Mouse (Mus musculus): ENCODE results near the gene Zfp319. TPM values are rescaled to one million over a fixed set of nuclear protein-coding genes. Genes with fewer than 3 reads are reported as not detected.

The Zfp319 gene
- polyA plus RNA-seq, 2 experiments: 8.4 to 13.8 TPM

- 94% methylated on average over 1 of the region's 1 CpGs for WGBS
- Histone ChIP-seq H3K27me3 (ENCODE audit: control insufficient read depth, insufficient read depth, low read length) (no peaks in the 10 kb centered on the region), H3K4me2 (replicated peaks; ENCODE audit: low read depth, low read length, severe bottlenecking) (no peak overlapping the region), H3K27ac (replicated peaks; ENCODE audit: low read depth, low read length) (no peak overlapping the region), H3K4me3 (replicated peaks; ENCODE audit: low read length) (no peak overlapping the region), H3K36me3 (ENCODE audit: control insufficient read depth, insufficient read depth, low read length) (no peaks in the 10 kb centered on the region), H3K9ac (ENCODE audit: low read depth, low read length, severe bottlenecking) (no peak overlapping the region), H3K9me3 (ENCODE audit: control insufficient read depth, low read length) (no peaks in the 10 kb centered on the region), H3K4me1 (ENCODE audit: control insufficient read depth, insufficient read depth, low read length) (no peaks in the 10 kb centered on the region)
- DNase-seq (ENCODE audit: low spot score) (no peak), ATAC-seq (ENCODE audit: low FRiP score, low read depth) (no peak)
- no peak for TF ChIP-seq POLR2A (IDR thresholded peaks at IDR 0.05; ENCODE audit: borderline replicate concordance, extremely low read depth, insufficient read depth, insufficient read length)
These were observed 16.4 kb downstream of the Zfp319 start for GRCm38 (mm10) chr8:95315350-95315749.

- Histone ChIP-seq H3K4me2 (replicated peaks; ENCODE audit: low read depth, low read length, severe bottlenecking) (no peak overlapping the region), H3K4me3 (replicated peaks; ENCODE audit: low read length) (no peak overlapping the region), H3K27ac (replicated peaks; ENCODE audit: low read depth, low read length) (no peak overlapping the region), H3K27me3 (ENCODE audit: control insufficient read depth, insufficient read depth, low read length) (no peaks in the 10 kb centered on the region), H3K36me3 (ENCODE audit: control insufficient read depth, insufficient read depth, low read length) (no peaks in the 10 kb centered on the region), H3K4me1 (ENCODE audit: control insufficient read depth, insufficient read depth, low read length) (no peaks in the 10 kb centered on the region), H3K9me3 (ENCODE audit: control insufficient read depth, low read length) (no peaks in the 10 kb centered on the region), H3K9ac (ENCODE audit: low read depth, low read length, severe bottlenecking) (no peak overlapping the region)
- no peak for ATAC-seq (ENCODE audit: low FRiP score, low read depth)
- no peak for DNase-seq (ENCODE audit: low spot score)
- TF ChIP-seq POLR2A (IDR thresholded peaks at IDR 0.05; ENCODE audit: borderline replicate concordance, extremely low read depth, insufficient read depth, insufficient read length): no peak
- WGBS: 64% methylated on average over 2 of the region's 2 CpGs
These were observed 17.0 kb downstream of the Zfp319 start for GRCm38 (mm10) chr8:95314707-95315106.

- H3K36me3 ChIP-seq (ENCODE audit: control insufficient read depth, insufficient read depth, low read length): no peaks in the 10 kb centered on the region
- no peaks in the 10 kb centered on the region for H3K27me3 ChIP-seq (ENCODE audit: control insufficient read depth, insufficient read depth, low read length)
- no peak overlapping the region for H3K9ac ChIP-seq (ENCODE audit: low read depth, low read length, severe bottlenecking)
- no peak overlapping the region for H3K4me3 ChIP-seq (replicated peaks; ENCODE audit: low read length)
- no peak overlapping the region for H3K27ac ChIP-seq (replicated peaks; ENCODE audit: low read depth, low read length)
- DNase-seq (ENCODE audit: low spot score) (no peak), ATAC-seq (ENCODE audit: low FRiP score, low read depth) (no peak)
- TF ChIP-seq POLR2A (IDR thresholded peaks at IDR 0.05; ENCODE audit: borderline replicate concordance, extremely low read depth, insufficient read depth, insufficient read length): no peak
- WGBS: 88% methylated on average over 6 of the region's 6 CpGs
- no peaks in the 10 kb centered on the region for H3K4me1 ChIP-seq (ENCODE audit: control insufficient read depth, insufficient read depth, low read length)
- H3K9me3 ChIP-seq (ENCODE audit: control insufficient read depth, low read length): no peaks in the 10 kb centered on the region
- no peak overlapping the region for H3K4me2 ChIP-seq (replicated peaks; ENCODE audit: low read depth, low read length, severe bottlenecking)
These were observed 17.9 kb downstream of the Zfp319 start for GRCm38 (mm10) chr8:95313857-95314256.

GRCm38 (mm10) chr8:95312836-95313235 lies 18.9 kb downstream of the Zfp319 start:
- Histone ChIP-seq H3K36me3 (ENCODE audit: control insufficient read depth, insufficient read depth, low read length) (no peaks in the 10 kb centered on the region), H3K27ac (replicated peaks; ENCODE audit: low read depth, low read length) (no peak overlapping the region), H3K4me3 (replicated peaks; ENCODE audit: low read length) (no peak overlapping the region), H3K4me2 (replicated peaks; ENCODE audit: low read depth, low read length, severe bottlenecking) (no peak overlapping the region), H3K9me3 (ENCODE audit: control insufficient read depth, low read length) (no peaks in the 10 kb centered on the region), H3K9ac (ENCODE audit: low read depth, low read length, severe bottlenecking) (no peak overlapping the region), H3K4me1 (ENCODE audit: control insufficient read depth, insufficient read depth, low read length) (no peaks in the 10 kb centered on the region), H3K27me3 (ENCODE audit: control insufficient read depth, insufficient read depth, low read length) (no peaks in the 10 kb centered on the region)
- ATAC-seq (ENCODE audit: low FRiP score, low read depth) (no peak), DNase-seq (ENCODE audit: low spot score) (no peak)
- 70% methylated on average over 17 of the region's 18 CpGs for WGBS
- no peak for TF ChIP-seq POLR2A (IDR thresholded peaks at IDR 0.05; ENCODE audit: borderline replicate concordance, extremely low read depth, insufficient read depth, insufficient read length)

GRCm38 (mm10) chr8:95310342-95310970 lies 21.3 kb downstream of the Zfp319 start, which contains the start of gene Tepp:
Gene Tepp, plus strand, starts transcription at chr8:95310566.
- Histone ChIP-seq H3K9ac (ENCODE audit: low read depth, low read length, severe bottlenecking) (no peak within 1 kb of the TSS), H3K4me2 (replicated peaks; ENCODE audit: low read depth, low read length, severe bottlenecking) (no peak within 1 kb of the TSS), H3K4me1 (ENCODE audit: control insufficient read depth, insufficient read depth, low read length) (no peaks in the 10 kb centered on the region), H3K9me3 (ENCODE audit: control insufficient read depth, low read length) (no peaks in the 10 kb centered on the region), H3K27me3 (ENCODE audit: control insufficient read depth, insufficient read depth, low read length) (no peaks in the 10 kb centered on the region), H3K27ac (replicated peaks; ENCODE audit: low read depth, low read length) (no peak within 1 kb of the TSS), H3K4me3 (replicated peaks; ENCODE audit: low read length) (no peak within 1 kb of the TSS), H3K36me3 (ENCODE audit: control insufficient read depth, insufficient read depth, low read length) (no peaks in the 10 kb centered on the region)
- 33% methylated on average over 6 of the region's 6 CpGs for WGBS
- no peak for ATAC-seq (ENCODE audit: low FRiP score, low read depth)
- no peak for TF ChIP-seq POLR2A (IDR thresholded peaks at IDR 0.05; ENCODE audit: borderline replicate concordance, extremely low read depth, insufficient read depth, insufficient read length)
- DNase-seq (ENCODE audit: low spot score): no peak

Measured in limb, embryonic 14.5 days (tissue).